Mouse (Mus musculus): Measurements from ENCODE around the gene Ppm1b. TPM values are rescaled to one million over a fixed set of nuclear protein-coding genes. Genes with fewer than 3 reads are reported as not detected.
"Not testable (repeated sequence)": the region's sequence is repeated elsewhere in the genome, so short reads cannot be mapped to it uniquely, and the experiment has no call there.

Ppm1b gene
- polyA plus RNA-seq (2016; fragmentation: Nextera tagmentation; extraction: Ambion mirVana) = 104 and 108 TPM in 2 replicates

DNA sequence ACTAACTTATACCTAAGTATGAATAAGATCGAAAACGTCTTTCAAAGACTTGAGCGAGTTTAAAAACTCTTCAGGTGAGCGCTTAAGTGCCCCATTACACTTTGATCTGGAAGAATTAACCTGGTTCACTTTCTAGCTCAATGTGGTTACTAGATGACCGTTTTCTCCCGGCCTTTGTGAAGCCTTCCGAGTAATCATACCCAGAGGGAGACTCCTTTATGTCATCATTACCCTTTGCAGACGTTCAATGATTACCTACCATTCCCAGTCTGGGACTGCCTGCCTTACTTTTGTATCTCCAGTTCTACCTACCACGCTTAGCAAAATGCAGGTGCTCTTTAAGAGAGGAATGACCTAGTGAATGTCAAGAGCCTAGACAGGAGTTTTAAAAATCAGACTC, at the start of gene Ppm1b:
TSS of gene Ppm1b (plus strand) at position 301 of the 400 bp plus-strand sequence.
- Histone ChIP-seq H3K4me2 (replicated peaks) (peak within 1 kb of the TSS; percentile 65), H3K27ac (replicated peaks) (peak within 1 kb of the TSS; percentile 90), H3K9me3 (no peaks in the 10 kb centered on the region), H3K4me3 (peak within 1 kb of the TSS; percentile 95), H3K4me1 (peaks cover 18% of the 10 kb centered on the region), H3K27me3 (no peaks in the 10 kb centered on the region), H3K36me3 (no peaks in the 10 kb centered on the region), H3K9ac (replicated peaks) (peak within 1 kb of the TSS; percentile 46)
- 29% methylated on average over 9 of the region's 9 CpGs for WGBS
- ATAC-seq (ENCODE audit: low FRiP score, low read depth) = no peak

DNA sequence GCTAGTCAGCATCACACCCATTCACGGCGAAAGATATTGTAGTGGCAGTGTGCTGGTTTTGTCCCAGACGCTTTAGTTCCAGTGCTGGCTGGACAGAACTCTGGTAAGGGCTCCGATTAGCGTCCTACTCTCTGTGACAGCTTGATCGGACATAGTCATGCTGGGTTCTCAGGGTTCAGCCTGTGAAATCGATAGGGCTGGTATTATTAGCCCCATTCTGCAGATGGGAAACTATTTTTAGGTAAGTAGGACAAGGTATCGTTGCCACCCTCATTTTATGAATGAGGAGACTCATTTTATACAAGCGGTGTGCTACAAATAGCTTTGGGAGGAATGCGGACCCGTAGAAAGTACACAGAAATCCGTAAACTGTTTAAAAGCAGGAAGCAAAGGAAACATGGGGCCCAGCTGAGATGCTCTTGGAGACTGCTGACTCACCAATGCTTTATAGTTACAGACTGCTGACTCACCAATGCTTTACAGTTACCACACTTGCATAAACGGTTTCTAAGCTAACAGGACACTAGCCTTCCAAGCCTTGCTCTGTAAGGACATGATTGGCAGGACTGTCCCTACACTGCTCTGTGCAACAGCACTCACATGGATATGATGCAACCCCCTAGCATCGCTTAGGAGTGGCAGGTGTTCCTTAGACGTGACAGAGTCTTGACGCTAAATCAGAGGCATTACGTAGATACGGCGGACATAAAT, 34.7 kb upstream of the Ppm1b start:
- no peaks in the 10 kb centered on the region for H3K36me3 ChIP-seq
- 91% methylated on average over 19 of the region's 19 CpGs for WGBS

DNA sequence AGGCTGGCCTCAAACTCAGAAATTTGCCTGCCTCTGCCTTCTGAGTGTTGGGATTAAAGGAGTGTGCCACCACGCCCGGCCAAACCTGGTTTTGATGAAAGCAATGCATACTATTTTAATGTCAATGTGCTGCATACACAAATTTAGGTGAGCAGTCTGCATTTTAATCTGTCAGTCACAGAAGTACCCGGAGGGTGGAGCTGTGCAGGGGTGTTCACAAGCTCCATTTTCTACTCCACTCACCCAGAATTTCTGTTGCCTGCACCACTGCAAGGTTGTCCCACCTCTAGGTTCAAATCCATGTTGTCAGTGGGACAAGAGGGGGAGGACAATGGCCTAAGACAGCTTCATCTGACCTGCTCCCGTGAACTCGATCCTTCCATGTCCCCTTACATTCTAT, 31.8 kb upstream of the Ppm1b start:
- Histone ChIP-seq H3K27ac (replicated peaks) (no peak overlapping the region), H3K9me3 (no peaks in the 10 kb centered on the region), H3K4me3 (no peak overlapping the region), H3K9ac (replicated peaks) (no peak overlapping the region), H3K4me1 (no peaks in the 10 kb centered on the region), H3K4me2 (replicated peaks) (no peak overlapping the region), H3K36me3 (no peaks in the 10 kb centered on the region), H3K27me3 (no peaks in the 10 kb centered on the region)
- no peak for ATAC-seq (ENCODE audit: low FRiP score, low read depth)
- WGBS = 84% methylated on average over 5 of the region's 5 CpGs

More for the DNA sequence above, 34.7 kb upstream of the Ppm1b start:
- no peak overlapping the region for H3K4me2 ChIP-seq (replicated peaks)
- H3K9me3 ChIP-seq = no peaks in the 10 kb centered on the region
- no peak for ATAC-seq (ENCODE audit: low FRiP score, low read depth)
- H3K4me1 ChIP-seq = no peaks in the 10 kb centered on the region
- H3K27ac ChIP-seq (replicated peaks) = no peak overlapping the region
- no peak overlapping the region for H3K9ac ChIP-seq (replicated peaks)
- H3K4me3 ChIP-seq = no peak overlapping the region
- H3K27me3 ChIP-seq = no peaks in the 10 kb centered on the region

DNA sequence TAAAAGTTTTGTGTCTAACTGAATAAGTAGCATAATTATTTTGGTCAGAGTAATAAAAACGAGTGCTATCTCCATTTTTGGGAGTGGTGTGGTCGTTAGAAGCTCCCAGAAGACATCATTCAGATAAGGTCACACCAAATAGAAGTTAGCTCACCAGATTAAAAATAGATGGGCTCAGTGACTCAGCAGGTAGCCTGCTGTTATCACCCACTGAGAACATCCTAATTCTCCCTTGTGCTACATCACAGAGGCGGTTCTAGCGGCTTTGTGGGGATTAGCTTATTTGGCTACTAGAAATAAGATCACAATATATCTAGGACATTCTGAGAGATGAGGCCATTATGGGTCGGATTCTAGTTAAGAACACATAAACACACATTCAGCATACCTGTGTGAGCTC, 30.3 kb upstream of the Ppm1b start:
- H3K27ac ChIP-seq (replicated peaks) = no peak overlapping the region
- H3K4me3 ChIP-seq = no peak overlapping the region
- no peaks in the 10 kb centered on the region for H3K27me3 ChIP-seq
- ATAC-seq (ENCODE audit: low FRiP score, low read depth) = no peak
- no peak overlapping the region for H3K4me2 ChIP-seq (replicated peaks)
- H3K9me3 ChIP-seq = no peaks in the 10 kb centered on the region
- no peaks in the 10 kb centered on the region for H3K4me1 ChIP-seq
- H3K9ac ChIP-seq (replicated peaks) = no peak overlapping the region
- 37% methylated on average over 5 of the region's 5 CpGs for WGBS
- H3K36me3 ChIP-seq = no peaks in the 10 kb centered on the region

DNA sequence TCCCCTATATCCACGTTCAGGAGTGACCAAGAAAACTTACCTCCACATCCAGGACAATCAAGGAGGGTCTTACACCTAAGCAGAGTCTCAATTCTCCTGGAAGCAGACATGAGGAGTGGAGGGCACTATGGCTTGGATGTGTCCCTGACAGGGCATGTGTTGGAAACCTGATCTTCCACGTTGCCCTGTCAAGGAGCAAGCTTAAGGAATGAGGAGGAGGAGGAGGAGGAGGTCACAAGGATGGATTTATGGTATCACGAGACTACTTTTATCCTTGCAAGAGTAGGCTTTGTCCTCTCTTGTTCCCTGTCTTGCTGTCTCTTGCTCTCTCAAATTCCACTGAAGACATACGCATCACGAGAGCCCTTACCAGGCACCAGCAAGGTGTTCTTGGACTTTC, 29.0 kb upstream of the Ppm1b start:
- ATAC-seq (ENCODE audit: low FRiP score, low read depth) = no peak
- H3K4me3 ChIP-seq = no peak overlapping the region
- WGBS = 78% methylated on average over 5 of the region's 5 CpGs
- H3K9me3 ChIP-seq = no peaks in the 10 kb centered on the region
- no peak overlapping the region for H3K9ac ChIP-seq (replicated peaks)
- no peaks in the 10 kb centered on the region for H3K27me3 ChIP-seq
- H3K4me1 ChIP-seq = no peaks in the 10 kb centered on the region
- no peak overlapping the region for H3K4me2 ChIP-seq (replicated peaks)
- H3K36me3 ChIP-seq = no peaks in the 10 kb centered on the region
- H3K27ac ChIP-seq (replicated peaks) = no peak overlapping the region

DNA sequence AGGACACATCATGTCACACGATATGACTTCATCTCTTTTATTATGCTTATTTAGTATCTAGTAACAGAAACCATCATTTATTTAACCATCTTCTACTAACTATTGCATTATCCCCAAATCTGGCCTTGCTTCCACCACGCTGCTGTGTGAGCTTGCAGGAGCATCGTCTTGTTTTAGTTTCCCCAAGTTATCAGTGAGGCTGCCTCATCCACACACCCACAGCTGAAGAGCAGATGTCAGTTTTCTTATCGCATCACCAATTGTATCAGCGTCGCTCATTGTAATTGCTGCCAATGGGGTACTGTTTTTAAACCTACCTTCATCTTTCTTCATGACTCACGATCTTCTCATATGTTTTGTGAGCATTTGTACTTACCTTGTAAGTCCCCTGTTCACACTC, 23.6 kb upstream of the Ppm1b start:
- 93% methylated on average over 7 of the region's 7 CpGs for WGBS
- H3K27ac ChIP-seq (replicated peaks) = no peak overlapping the region
- no peaks in the 10 kb centered on the region for H3K4me1 ChIP-seq
- ATAC-seq (ENCODE audit: low FRiP score, low read depth) = no peak
- no peaks in the 10 kb centered on the region for H3K36me3 ChIP-seq
- H3K27me3 ChIP-seq = no peaks in the 10 kb centered on the region
- no peak overlapping the region for H3K9ac ChIP-seq (replicated peaks)
- H3K4me3 ChIP-seq = no peak overlapping the region
- no peak overlapping the region for H3K4me2 ChIP-seq (replicated peaks)
- H3K9me3 ChIP-seq = no peaks in the 10 kb centered on the region

DNA sequence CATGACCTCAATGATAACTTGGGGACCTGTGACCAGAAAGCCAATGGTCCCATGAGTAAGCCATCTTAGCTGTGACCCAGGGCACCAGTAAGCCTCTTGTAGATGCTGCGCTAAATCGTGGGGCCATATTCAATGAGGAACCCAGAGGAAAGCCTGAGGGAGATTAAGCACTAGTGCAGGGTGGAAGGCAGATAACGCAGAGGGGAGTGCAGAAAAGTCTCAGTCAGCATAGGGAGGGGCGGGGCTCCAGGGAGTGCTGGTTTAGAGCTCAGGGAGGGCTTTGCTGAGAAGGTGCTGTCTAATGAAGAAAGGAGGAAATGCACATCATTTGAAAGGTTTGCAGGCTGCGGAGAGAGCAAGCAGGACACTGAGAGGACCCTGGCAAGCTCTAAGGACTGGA, 22.6 kb upstream of the Ppm1b start:
- Histone ChIP-seq H3K27me3 (no peaks in the 10 kb centered on the region), H3K36me3 (no peaks in the 10 kb centered on the region), H3K27ac (replicated peaks) (no peak overlapping the region), H3K9me3 (no peaks in the 10 kb centered on the region), H3K4me3 (no peak overlapping the region), H3K4me2 (replicated peaks) (no peak overlapping the region), H3K4me1 (no peaks in the 10 kb centered on the region), H3K9ac (replicated peaks) (no peak overlapping the region)
- ATAC-seq (ENCODE audit: low FRiP score, low read depth) = no peak
- 55% methylated on average over 5 of the region's 5 CpGs for WGBS

DNA sequence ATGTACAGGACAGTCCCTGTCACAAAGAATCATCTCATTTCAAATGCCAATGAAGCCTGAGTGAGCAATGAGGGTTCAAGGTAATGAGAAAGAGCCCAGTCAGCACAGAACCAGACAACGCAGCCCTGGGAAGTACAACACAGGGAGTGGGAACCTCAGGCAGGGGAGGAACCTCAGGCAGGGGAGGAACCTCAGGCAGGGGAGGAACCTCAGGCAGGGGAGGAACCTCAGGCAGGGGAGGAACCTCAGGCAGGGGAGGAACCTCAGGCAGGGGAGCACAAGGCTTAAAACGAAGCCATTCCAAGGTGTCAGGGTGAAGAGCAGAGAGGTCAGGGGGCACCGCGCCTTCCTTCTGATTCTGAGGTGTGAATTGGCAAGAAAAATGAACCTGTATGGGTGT, 20.9 kb upstream of the Ppm1b start:
- H3K9me3 ChIP-seq; ATAC-seq (ENCODE audit: low FRiP score, low read depth); H3K4me2 ChIP-seq (replicated peaks); H3K4me1 ChIP-seq; H3K4me3 ChIP-seq; H3K27me3 ChIP-seq; H3K9ac ChIP-seq (replicated peaks); H3K27ac ChIP-seq (replicated peaks); H3K36me3 ChIP-seq: not testable (repeated sequence)
- WGBS = 56% methylated on average over 4 of the region's 4 CpGs

DNA sequence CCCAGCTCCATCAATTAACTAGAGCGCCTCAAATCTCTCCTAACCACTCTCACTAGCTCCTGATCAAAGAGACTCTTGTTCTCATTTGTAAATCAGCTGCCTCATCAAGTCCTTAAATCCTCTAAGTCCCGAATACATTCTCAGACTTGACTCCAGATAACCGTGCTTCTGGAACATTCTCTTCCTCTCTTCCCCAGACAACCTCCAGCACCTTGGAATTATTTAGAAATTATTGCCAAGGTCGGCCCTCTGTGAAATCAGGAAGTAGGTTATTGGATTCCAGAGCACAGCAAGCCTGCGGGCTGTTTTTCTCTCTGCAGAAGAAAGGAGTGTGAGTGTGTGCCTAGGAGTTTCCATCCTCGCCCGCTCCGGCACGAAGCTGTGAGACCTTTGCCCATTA, 20.2 kb upstream of the Ppm1b start:
- Histone ChIP-seq H3K4me3 (no peak overlapping the region), H3K27me3 (no peaks in the 10 kb centered on the region), H3K27ac (replicated peaks) (no peak overlapping the region), H3K9ac (replicated peaks) (no peak overlapping the region), H3K9me3 (no peaks in the 10 kb centered on the region), H3K4me1 (no peaks in the 10 kb centered on the region), H3K36me3 (no peaks in the 10 kb centered on the region), H3K4me2 (replicated peaks) (no peak overlapping the region)
- no peak for ATAC-seq (ENCODE audit: low FRiP score, low read depth)
- WGBS = 60% methylated on average over 9 of the region's 9 CpGs

DNA sequence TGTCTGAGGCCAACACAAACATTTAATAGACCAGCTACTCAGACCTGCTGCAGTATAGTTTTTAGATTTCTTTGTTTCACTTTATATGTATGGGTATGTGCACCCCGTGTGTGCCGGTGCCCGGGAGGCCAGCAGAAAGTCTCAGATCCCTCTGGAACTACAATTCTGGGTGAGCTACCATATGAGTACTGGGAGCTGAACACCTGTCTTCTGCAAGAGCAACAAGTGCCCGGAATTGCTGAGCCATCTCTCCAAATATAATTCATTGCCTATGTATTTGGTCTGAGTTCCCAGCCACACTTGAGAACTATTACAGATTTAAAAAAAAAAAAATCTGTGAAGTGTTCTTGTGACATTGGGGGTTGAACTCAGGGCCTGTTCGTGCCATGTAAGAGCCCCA, 19.7 kb upstream of the Ppm1b start:
- Histone ChIP-seq H3K9me3 (no peaks in the 10 kb centered on the region), H3K36me3 (no peaks in the 10 kb centered on the region), H3K4me2 (replicated peaks) (no peak overlapping the region), H3K4me1 (no peaks in the 10 kb centered on the region), H3K4me3 (no peak overlapping the region), H3K27me3 (no peaks in the 10 kb centered on the region), H3K27ac (replicated peaks) (no peak overlapping the region), H3K9ac (replicated peaks) (no peak overlapping the region)
- WGBS = 87% methylated on average over 5 of the region's 5 CpGs
- ATAC-seq (ENCODE audit: low FRiP score, low read depth) = no peak

DNA sequence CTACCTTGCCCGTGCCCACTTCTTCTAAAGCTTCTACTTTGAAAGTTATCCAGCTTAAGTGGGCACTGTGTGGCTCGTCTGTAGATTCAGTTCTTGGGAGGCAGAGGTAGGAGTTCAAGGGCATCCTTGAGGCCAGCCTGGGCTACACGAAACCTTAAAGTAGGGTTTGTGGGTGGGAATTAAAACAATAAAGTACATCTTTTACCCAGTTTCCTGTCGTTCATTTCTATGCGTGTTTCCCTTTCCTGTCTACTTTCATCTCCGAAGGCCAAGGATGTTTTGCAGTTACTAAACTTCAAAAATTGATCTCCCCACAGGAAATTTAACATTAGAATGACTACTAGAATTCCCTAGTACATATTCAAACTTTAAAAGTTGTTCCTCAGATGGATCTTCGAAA, 19.3 kb upstream of the Ppm1b start:
- no peak overlapping the region for H3K4me2 ChIP-seq (replicated peaks)
- H3K27ac ChIP-seq (replicated peaks) = no peak overlapping the region
- no peaks in the 10 kb centered on the region for H3K4me1 ChIP-seq
- H3K4me3 ChIP-seq = no peak overlapping the region
- H3K9ac ChIP-seq (replicated peaks) = no peak overlapping the region
- no peak for ATAC-seq (ENCODE audit: low FRiP score, low read depth)
- 90% methylated on average over 7 of the region's 7 CpGs for WGBS
- no peaks in the 10 kb centered on the region for H3K27me3 ChIP-seq
- no peaks in the 10 kb centered on the region for H3K36me3 ChIP-seq
- no peaks in the 10 kb centered on the region for H3K9me3 ChIP-seq

DNA sequence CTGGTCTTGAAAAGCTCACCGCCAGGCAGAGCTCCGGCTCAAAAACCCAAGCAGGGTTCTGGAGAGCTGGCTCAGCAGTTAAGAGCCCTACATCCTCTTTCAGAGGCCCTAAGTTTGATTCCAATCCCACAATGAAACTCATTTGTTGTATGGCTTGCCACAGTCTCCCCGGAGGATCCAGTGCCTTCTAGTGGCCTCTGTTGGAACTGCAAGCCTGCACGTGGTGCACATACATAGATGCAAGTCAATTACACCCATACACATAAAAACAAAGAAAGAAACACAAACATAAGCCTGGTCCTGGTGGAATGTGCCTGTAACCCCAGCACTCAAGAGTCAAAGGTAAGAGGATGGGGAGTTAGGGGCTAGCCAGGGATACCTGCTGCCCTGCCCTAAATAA, 18.3 kb upstream of the Ppm1b start:
- Histone ChIP-seq H3K27ac (replicated peaks) (no peak overlapping the region), H3K27me3 (no peaks in the 10 kb centered on the region), H3K4me1 (no peaks in the 10 kb centered on the region), H3K36me3 (no peaks in the 10 kb centered on the region), H3K4me2 (replicated peaks) (no peak overlapping the region), H3K9me3 (no peaks in the 10 kb centered on the region), H3K4me3 (no peak overlapping the region), H3K9ac (replicated peaks) (no peak overlapping the region)
- ATAC-seq (ENCODE audit: low FRiP score, low read depth) = no peak
- 93% methylated on average over 4 of the region's 4 CpGs for WGBS
